Mouse (Mus musculus) myocyte (in vitro differentiated cells): ENCODE measurements at regions not wholly inside any gene's neighbourhood (a gene's known extent, or its start where the extent isn't known, plus 50 kb on each side); places are given as distances from the start of the nearest gene placed in this dataset.

Experiments
- H3K27me3 ChIP-seq: one replicate; pipeline ENCODE4 v1.6.1; 2011; ENCODE audit not compliant: control insufficient read depth, insufficient read depth, insufficient read length
- H3K36me3 ChIP-seq: one replicate; pipeline ENCODE4 v1.6.1; 2011; ENCODE audit not compliant: control insufficient read depth, insufficient read depth
- H3K4me2 ChIP-seq: one replicate; pipeline ENCODE4 v1.6.1; 2011; ENCODE audit warnings: low read depth, control low read depth
- H3K4me3 ChIP-seq: one replicate; pipeline ENCODE4 v1.5.1; 2011; ENCODE audit warnings: mild to moderate bottlenecking, control low read depth, moderate library complexity
- H3K79me2 ChIP-seq: one replicate; pipeline ENCODE4 v1.6.1; 2011; ENCODE audit not compliant: control insufficient read depth, insufficient read depth
- H3ac ChIP-seq: one replicate; pipeline ENCODE4 v1.6.1; 2011; ENCODE audit not compliant: control insufficient read depth, insufficient read length
- CEBPB ChIP-seq: IDR thresholded peaks from 2 replicates; pipeline ENCODE4 v1.6.1; 2011; ENCODE audit warnings: mild to moderate bottlenecking, moderate library complexity; ENCODE audit not compliant: poor library complexity, insufficient read depth, severe bottlenecking
- E2F4 ChIP-seq: IDR thresholded peaks from one replicate; pipeline ENCODE4 v1.6.1; 2011; ENCODE audit warnings: mild to moderate bottlenecking, control low read depth, moderate library complexity; ENCODE audit not compliant: insufficient read depth
- MAX ChIP-seq: IDR thresholded peaks from one replicate; pipeline ENCODE4 v1.6.1; 2011; ENCODE audit warnings: low read depth, mild to moderate bottlenecking, control low read depth
- MYOD1 ChIP-seq, 3 experiments: IDR thresholded peaks; one replicate each; pipeline ENCODE4 v1.6.1; 2011; ENCODE audit warnings: control low read depth in 2 of 3, low read depth in 2 of 3, mild to moderate bottlenecking in 2 of 3, moderate library complexity in 1 of 3; ENCODE audit not compliant: insufficient read length in 2 of 3, control insufficient read depth in 1 of 3
- MYOG ChIP-seq, 3 experiments: IDR thresholded peaks; one replicate each; pipeline ENCODE4 v1.6.1; 2011; ENCODE audit warnings: control low read depth in 2 of 3, low read depth in 2 of 3, mild to moderate bottlenecking in 2 of 3; ENCODE audit not compliant: insufficient read length in 2 of 3, control insufficient read depth in 1 of 3, insufficient read depth in 1 of 3
- POLR2A ChIP-seq: IDR thresholded peaks from one replicate; pipeline ENCODE4 v1.6.1; 2011; ENCODE audit warnings: low read depth, mild to moderate bottlenecking, control low read depth, moderate library complexity; ENCODE audit not compliant: insufficient read length
- POLR2AphosphoS2 ChIP-seq: IDR thresholded peaks from one replicate; pipeline ENCODE4 v1.6.1; 2011; ENCODE audit warnings: low read depth, control low read depth; ENCODE audit not compliant: insufficient read length
- REST ChIP-seq: IDR thresholded peaks from one replicate; pipeline ENCODE4 v1.6.1; 2011; ENCODE audit warnings: mild to moderate bottlenecking, control low read depth, moderate library complexity; ENCODE audit not compliant: insufficient read depth, insufficient read length
- SRF ChIP-seq: IDR thresholded peaks from one replicate; pipeline ENCODE4 v1.6.1; 2011; ENCODE audit warnings: low read depth; ENCODE audit not compliant: control insufficient read depth, insufficient read length
- TCF12 ChIP-seq: IDR thresholded peaks from one replicate; pipeline ENCODE4 v1.6.1; 2011; ENCODE audit warnings: mild to moderate bottlenecking, control low read depth; ENCODE audit not compliant: poor library complexity, insufficient read depth, severe bottlenecking
- TCF3 ChIP-seq: IDR thresholded peaks from one replicate; pipeline ENCODE4 v1.6.1; 2011; ENCODE audit warnings: low read depth, control low read depth; ENCODE audit not compliant: insufficient read length
- USF1 ChIP-seq: IDR thresholded peaks from one replicate; pipeline ENCODE4 v1.6.1; 2011; ENCODE audit warnings: low read depth, mild to moderate bottlenecking, control low read depth, moderate library complexity

- no peak overlapping the region for H3K4me3 ChIP-seq
- no peak for TF ChIP-seq MAX
- TF ChIP-seq E2F4, result no peak
- no peak for TF ChIP-seq SRF
- TF ChIP-seq REST, result no peak
- no peak for TF ChIP-seq POLR2A
- TF ChIP-seq POLR2AphosphoS2, result no peak
- no peak for TF ChIP-seq TCF3
- no peak for TF ChIP-seq USF1
- no peak for TF ChIP-seq MYOG (IDR thresholded peaks at IDR 0.05; ENCODE audit: control insufficient read depth in 1 of 3, insufficient read depth in 1 of 3, insufficient read length in 2 of 3, low read depth in 2 of 3)
- no peaks in the 10 kb centered on the region for H3K27me3 ChIP-seq
- H3ac ChIP-seq, result no peak overlapping the region
- H3K4me2 ChIP-seq, result no peak overlapping the region
- no peaks in the 10 kb centered on the region for H3K36me3 ChIP-seq
- no peaks in the 10 kb centered on the region for H3K79me2 ChIP-seq
Observed at GRCm38 (mm10) chr1:119350846-119351245, 71.2 kb downstream of the Inhbb start.

GRCm38 (mm10) chr1:119350296-119350695, 71.8 kb downstream of the Inhbb start:
- no peaks in the 10 kb centered on the region for H3K79me2 ChIP-seq
- TF ChIP-seq POLR2AphosphoS2 (no peak), MYOG (IDR thresholded peaks at IDR 0.05; ENCODE audit: control insufficient read depth in 1 of 3, insufficient read depth in 1 of 3, insufficient read length in 2 of 3, low read depth in 2 of 3) (no peak), REST (no peak), USF1 (no peak), POLR2A (no peak), E2F4 (no peak), CEBPB (no peak), TCF12 (no peak), TCF3 (no peak), SRF (no peak), MAX (no peak), MYOD1 (IDR thresholded peaks at IDR 0.05; ENCODE audit: control insufficient read depth in 1 of 3, insufficient read length in 2 of 3, low read depth in 2 of 3) (no peak)
- H3ac ChIP-seq, result no peak overlapping the region
- H3K4me2 ChIP-seq, result no peak overlapping the region
- no peak overlapping the region for H3K4me3 ChIP-seq
- no peaks in the 10 kb centered on the region for H3K36me3 ChIP-seq
- H3K27me3 ChIP-seq, result no peaks in the 10 kb centered on the region

- H3K79me2 ChIP-seq, result no peaks in the 10 kb centered on the region
- no peak for TF ChIP-seq CEBPB
- no peak for TF ChIP-seq USF1
- TF ChIP-seq MYOD1 (IDR thresholded peaks at IDR 0.05; ENCODE audit: control insufficient read depth in 1 of 3, insufficient read length in 2 of 3, low read depth in 2 of 3), result no peak
- no peak for TF ChIP-seq SRF
- H3K4me3 ChIP-seq, result no peak overlapping the region
- H3K27me3 ChIP-seq, result no peaks in the 10 kb centered on the region
- H3K36me3 ChIP-seq, result no peaks in the 10 kb centered on the region
- no peak overlapping the region for H3ac ChIP-seq
- no peak overlapping the region for H3K4me2 ChIP-seq
Observed at GRCm38 (mm10) chr1:119348456-119349208, 73.4 kb downstream of the Inhbb start.

GRCm38 (mm10) chr1:119347749-119348148, 74.3 kb downstream of the Inhbb start:
- no peak overlapping the region for H3K4me3 ChIP-seq
- no peaks in the 10 kb centered on the region for H3K36me3 ChIP-seq
- no peak overlapping the region for H3ac ChIP-seq
- no peaks in the 10 kb centered on the region for H3K79me2 ChIP-seq
- no peak overlapping the region for H3K4me2 ChIP-seq
- no peak for TF ChIP-seq USF1
- TF ChIP-seq TCF12, result no peak
- no peak for TF ChIP-seq E2F4
- TF ChIP-seq REST, result no peak
- TF ChIP-seq POLR2A, result no peak
- no peak for TF ChIP-seq SRF
- no peak for TF ChIP-seq MAX
- no peak for TF ChIP-seq TCF3
- no peak for TF ChIP-seq MYOG (IDR thresholded peaks at IDR 0.05; ENCODE audit: control insufficient read depth in 1 of 3, insufficient read depth in 1 of 3, insufficient read length in 2 of 3, low read depth in 2 of 3)
- no peak for TF ChIP-seq MYOD1 (IDR thresholded peaks at IDR 0.05; ENCODE audit: control insufficient read depth in 1 of 3, insufficient read length in 2 of 3, low read depth in 2 of 3)
- TF ChIP-seq CEBPB, result no peak
- no peak for TF ChIP-seq POLR2AphosphoS2
- H3K27me3 ChIP-seq, result no peaks in the 10 kb centered on the region

GRCm38 (mm10) chr1:119346634-119347155, 75.4 kb downstream of the Inhbb start:
- Histone ChIP-seq H3K79me2 (no peaks in the 10 kb centered on the region), H3K4me3 (no peak overlapping the region), H3K27me3 (no peaks in the 10 kb centered on the region), H3K36me3 (no peaks in the 10 kb centered on the region), H3ac (no peak overlapping the region), H3K4me2 (no peak overlapping the region)
- TF ChIP-seq MYOD1 (IDR thresholded peaks at IDR 0.05; ENCODE audit: control insufficient read depth in 1 of 3, insufficient read length in 2 of 3, low read depth in 2 of 3), result no peak
- TF ChIP-seq SRF, result no peak
- TF ChIP-seq TCF3, result no peak
- TF ChIP-seq MYOG (IDR thresholded peaks at IDR 0.05; ENCODE audit: control insufficient read depth in 1 of 3, insufficient read depth in 1 of 3, insufficient read length in 2 of 3, low read depth in 2 of 3), result no peak
- TF ChIP-seq POLR2A, result no peak
- no peak for TF ChIP-seq REST
- TF ChIP-seq USF1, result no peak
- TF ChIP-seq MAX, result no peak
- no peak for TF ChIP-seq TCF12
- TF ChIP-seq CEBPB, result no peak
- no peak for TF ChIP-seq POLR2AphosphoS2
- no peak for TF ChIP-seq E2F4
